In the genomic region with DNA sequence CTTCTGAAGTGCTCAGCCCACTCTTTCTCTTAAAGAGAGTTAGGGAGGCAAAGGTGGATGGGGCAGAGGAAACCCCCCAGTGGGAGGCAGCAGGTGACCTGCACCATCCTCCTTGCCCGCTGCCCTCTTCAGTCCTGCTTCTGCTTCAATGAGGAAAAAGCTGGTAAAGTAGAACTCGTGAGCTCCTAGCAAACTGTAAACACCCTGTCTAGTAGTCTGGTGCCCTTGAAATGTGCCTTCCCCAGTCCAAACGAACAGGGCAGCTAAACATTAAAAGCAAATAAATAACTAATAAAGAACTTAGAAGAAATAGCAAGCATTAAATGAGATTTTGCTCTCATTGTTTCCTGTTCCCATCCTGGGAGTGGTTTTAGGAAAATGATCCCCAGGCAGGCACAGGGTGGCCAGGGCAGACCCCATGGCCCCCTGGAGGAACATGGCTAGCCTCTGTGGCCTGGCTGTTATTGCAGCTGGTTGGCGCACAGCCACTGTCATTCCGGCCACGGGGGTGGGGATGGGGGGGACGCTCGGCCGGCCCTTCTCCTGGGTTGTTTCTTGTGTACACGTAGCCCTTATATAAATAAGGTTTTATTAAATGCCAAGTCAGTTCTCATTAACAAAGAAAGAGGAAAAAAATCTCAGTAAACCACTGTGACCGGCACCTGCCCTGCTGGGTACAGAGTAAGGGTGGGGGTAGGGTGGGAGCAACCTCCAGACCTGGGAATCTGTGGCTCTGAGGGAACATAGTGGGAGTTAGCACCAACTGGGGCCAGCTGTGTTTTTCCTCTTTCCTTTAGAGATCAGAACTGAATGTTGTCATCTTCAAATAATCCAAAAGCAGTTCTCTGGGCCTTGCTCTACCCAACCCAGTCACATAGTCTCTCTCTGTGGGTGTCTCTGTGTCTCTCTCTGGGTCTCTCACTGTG, we compare ENCODE assay signal across 9 mouse cellular contexts. TPM values are rescaled to one million over a fixed set of nuclear protein-coding genes. Genes with fewer than 3 reads are reported as not detected.
DNase-seq lines count a peak whose midpoint lies in the region; ATAC-seq and TF ChIP-seq lines count a peak whose summit lies in the region.
"Had no signal": no experiment of that assay in that cellular context is flagged by ENCODE, and none has a peak within 500 bp of the region (broad histone marks: within the 10 kb centered on the region; RNA-seq: fewer than 3 reads in every experiment).

No protein-coding gene starts in this region.

- intact Hi-C loops in heart, postnatal 14 days (cut with DNase I), result no loop called here

- no peaks in the 10 kb centered on the region for H3K27me3 ChIP-seq in intestine, embryonic 14.5 days (replicated peaks; ENCODE audit: control insufficient read depth, insufficient read depth, low read length)
- no peaks in the 10 kb centered on the region for H3K27me3 ChIP-seq in intestine, postnatal 0 days (replicated peaks; ENCODE audit: control insufficient read depth, insufficient read depth, low read length)
- peaks cover 3% of the 10 kb centered on the region; the same call in 1 of the 2 replicates for H3K27me3 ChIP-seq in embryonic facial prominence, embryonic 10.5 days (replicated peaks; ENCODE audit: low read depth, poor library complexity, severe bottlenecking)
- no peaks in the 10 kb centered on the region for H3K27me3 ChIP-seq in limb, embryonic 10.5 days (ENCODE audit: low read depth, poor library complexity, severe bottlenecking)

- H3K9me3 ChIP-seq in intestine, embryonic 14.5 days (ENCODE audit: control insufficient read depth, low read length), result no peaks in the 10 kb centered on the region
- H3K9me3 ChIP-seq in intestine, postnatal 0 days (ENCODE audit: control insufficient read depth), result no peaks in the 10 kb centered on the region
- no peaks in the 10 kb centered on the region for H3K9me3 ChIP-seq in embryonic facial prominence, embryonic 10.5 days
- H3K9me3 ChIP-seq in limb, embryonic 10.5 days (replicated peaks), result no peaks in the 10 kb centered on the region
- H3K9me3 ChIP-seq: G1E had no signal

- no peak for TF ChIP-seq CTCF in intestine, postnatal 0 days (IDR thresholded peaks at IDR 0.05; ENCODE audit: low read depth)

- no peaks in the 10 kb centered on the region for H3K36me3 ChIP-seq in intestine, embryonic 14.5 days (ENCODE audit: control insufficient read depth, insufficient read depth, low read length)
- H3K36me3 ChIP-seq in intestine, postnatal 0 days (ENCODE audit: control insufficient read depth, insufficient read depth), result no peaks in the 10 kb centered on the region
- no peaks in the 10 kb centered on the region for H3K36me3 ChIP-seq in embryonic facial prominence, embryonic 10.5 days (replicated peaks)
- no peaks in the 10 kb centered on the region for H3K36me3 ChIP-seq in limb, embryonic 10.5 days
- H3K36me3 ChIP-seq: G1E had no signal

- no peak overlapping the region for H3K9ac ChIP-seq in intestine, embryonic 14.5 days (ENCODE audit: low read length)
- H3K9ac ChIP-seq in intestine, postnatal 0 days (ENCODE audit: low read depth, low read length), result no peak overlapping the region

- peak overlapping the region; percentile 88 for H3K27ac ChIP-seq in intestine, embryonic 14.5 days (ENCODE audit: low read depth)
- H3K27ac ChIP-seq in intestine, postnatal 0 days (ENCODE audit: low read depth, low read length), result no peak overlapping the region
- H3K27ac ChIP-seq in embryonic facial prominence, embryonic 10.5 days (replicated peaks), result 0 out of 2 replicates have a peak overlapping the region, but pooled peaks have one; percentile 30
- peak overlapping the region; percentile 44; the same call in 1 of the 2 replicates for H3K27ac ChIP-seq in limb, embryonic 10.5 days

- no peak for DNase-seq in intestine, embryonic 14.5 days (ENCODE audit: low spot score)
- DNase-seq in embryonic facial prominence, embryonic 10.5 days (ENCODE audit: low spot score), result peak; percentile 36
- DNase-seq in heart, postnatal 14 days, result peak; percentile 52 to 58
- DNase-seq in limb, embryonic 10.5 days (ENCODE audit: low spot score), result no peak
- DNase-seq in right cerebral cortex, postnatal 25 days, result no peak
- DNase-seq in layer of hippocampus, postnatal 36 days, result no peak
- DNase-seq in right cerebral cortex, adult 18-20 months, result no peak

- WGBS in intestine, embryonic 14.5 days, result 38% methylated on average over 11 of the region's 11 CpGs
- WGBS in intestine, postnatal 0 days, result 53% methylated on average over 11 of the region's 11 CpGs
- WGBS in embryonic facial prominence, embryonic 10.5 days, result 49% methylated on average over 11 of the region's 11 CpGs
- 74% methylated on average over 11 of the region's 11 CpGs for WGBS in limb, embryonic 10.5 days

- no peak overlapping the region for H3K4me3 ChIP-seq in intestine, embryonic 14.5 days (ENCODE audit: low read depth, low read length)
- H3K4me3 ChIP-seq in intestine, postnatal 0 days (ENCODE audit: low read depth, low read length), result no peak overlapping the region
- no peak overlapping the region for H3K4me3 ChIP-seq in embryonic facial prominence, embryonic 10.5 days
- no peak overlapping the region for H3K4me3 ChIP-seq in limb, embryonic 10.5 days

- H3K4me2 ChIP-seq in intestine, embryonic 14.5 days (ENCODE audit: low read length), result no peak overlapping the region
- H3K4me2 ChIP-seq in intestine, postnatal 0 days (replicated peaks; ENCODE audit: low read depth), result no peak overlapping the region

- peaks cover 30% of the 10 kb centered on the region for H3K4me1 ChIP-seq in intestine, embryonic 14.5 days (replicated peaks; ENCODE audit: control insufficient read depth, insufficient read depth, low read length)
- H3K4me1 ChIP-seq in intestine, postnatal 0 days (replicated peaks; ENCODE audit: control insufficient read depth, insufficient read depth, low read length), result no peaks in the 10 kb centered on the region
- H3K4me1 ChIP-seq in embryonic facial prominence, embryonic 10.5 days, result peaks cover 33% of the 10 kb centered on the region
- peaks cover 38% of the 10 kb centered on the region for H3K4me1 ChIP-seq in limb, embryonic 10.5 days

- no peak for ATAC-seq in intestine, embryonic 14.5 days (replicated peaks; ENCODE audit: low FRiP score, low TSS enrichment, low read depth)
- ATAC-seq in intestine, postnatal 0 days, result no peak

RNA-seq across cellular contexts. Expression of gene Abca4, which starts 28.7 kb away (rescaled TPM):
- polyA plus RNA-seq in intestine, embryonic 14.5 days (2014; fragmentation: Nextera tagmentation; extraction: Ambion mirVana), result 0.99 and 2.2 TPM in 2 replicates
- 0.56 and 0.92 TPM in 2 replicates for polyA plus RNA-seq in intestine, postnatal 0 days (2015; fragmentation: Nextera tagmentation; extraction: Ambion mirVana)
- 1.9 and 2.0 TPM in 2 replicates for polyA plus RNA-seq in embryonic facial prominence, embryonic 10.5 days (2016; fragmentation: Nextera tagmentation; extraction: Ambion mirVana)
- 1 to 10 TPM; 4.2 to 4.3 TPM for total RNA-seq in heart, postnatal 14 days (2021)
- polyA plus RNA-seq in limb, embryonic 10.5 days (2016; fragmentation: Nextera tagmentation; extraction: Ambion mirVana), result 1.7 and 2.3 TPM in 2 replicates
- total RNA-seq in layer of hippocampus, postnatal 36 days (2021), result 1 to 10 TPM; 1.4 to 2.2 TPM

Comparison
In these comparisons a context has a peak if more than half of its experiments do, and no peak if none do; other contexts are left out.
1. DNase-seq: peak in embryonic facial prominence, embryonic 10.5 days (single experiment) and heart, postnatal 14 days (2 of 2); none in intestine, embryonic 14.5 days (single experiment), limb, embryonic 10.5 days (single experiment), right cerebral cortex, postnatal 25 days (single experiment), layer of hippocampus, postnatal 36 days (0 of 2) and right cerebral cortex, adult 18-20 months (single experiment).